Mouse (Mus musculus): ENCODE data around the gene Ecel1.

DNA sequence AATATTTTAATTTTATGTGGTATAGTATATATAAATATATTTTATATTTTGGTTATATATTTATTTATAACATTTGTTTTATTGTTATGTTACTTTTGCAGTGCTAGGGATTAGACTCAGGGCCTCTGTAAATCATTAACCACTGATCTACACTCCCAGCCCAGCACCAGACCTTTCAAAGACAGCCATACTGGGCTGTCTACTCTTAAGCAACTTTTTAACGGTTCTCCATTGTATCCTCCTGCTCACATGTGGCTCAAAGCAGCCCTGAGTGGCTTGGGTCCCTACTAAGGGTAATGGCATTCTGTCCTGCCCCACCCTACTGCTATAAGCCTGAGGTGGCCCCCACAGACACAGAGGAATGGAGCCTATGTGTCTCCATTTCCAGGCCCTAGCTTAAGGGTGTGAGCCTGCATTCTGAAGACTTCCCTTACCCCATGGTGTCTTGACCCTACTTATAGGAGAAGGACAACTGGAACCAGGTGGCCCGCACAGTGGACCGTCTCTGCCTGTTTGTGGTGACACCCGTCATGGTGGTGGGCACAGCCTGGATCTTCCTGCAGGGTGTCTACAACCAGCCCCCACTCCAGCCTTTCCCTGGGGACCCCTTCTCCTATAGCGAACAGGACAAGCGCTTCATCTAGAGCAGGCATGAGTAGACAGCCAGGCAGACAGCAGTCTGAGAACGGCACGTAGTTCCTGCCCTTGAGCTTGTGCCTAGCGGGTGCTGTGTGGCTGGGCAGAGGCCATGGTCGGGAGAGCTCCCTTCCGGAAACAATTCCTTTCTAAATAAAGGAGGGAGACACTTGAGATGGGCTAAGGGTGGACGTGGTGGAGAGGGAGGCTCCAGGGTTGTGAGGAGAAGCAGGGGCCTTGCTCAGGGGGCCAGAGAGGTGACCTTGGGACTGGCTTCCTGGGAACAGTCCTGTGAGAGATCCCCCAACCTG is 42.1 kb upstream of the Ecel1 start:
- TF ChIP-seq CTCF (IDR thresholded peaks at IDR 0.05; ENCODE audit: extremely low read depth, insufficient read depth, low read length) = no peak
- no peak for TF ChIP-seq POLR2A (IDR thresholded peaks at IDR 0.05; ENCODE audit: extremely low read depth, insufficient read depth, low read length)

Measured in cortical plate, adult 2 months (tissue).